Mouse (Mus musculus): ENCODE measurements around the gene Ext2.

DNA sequence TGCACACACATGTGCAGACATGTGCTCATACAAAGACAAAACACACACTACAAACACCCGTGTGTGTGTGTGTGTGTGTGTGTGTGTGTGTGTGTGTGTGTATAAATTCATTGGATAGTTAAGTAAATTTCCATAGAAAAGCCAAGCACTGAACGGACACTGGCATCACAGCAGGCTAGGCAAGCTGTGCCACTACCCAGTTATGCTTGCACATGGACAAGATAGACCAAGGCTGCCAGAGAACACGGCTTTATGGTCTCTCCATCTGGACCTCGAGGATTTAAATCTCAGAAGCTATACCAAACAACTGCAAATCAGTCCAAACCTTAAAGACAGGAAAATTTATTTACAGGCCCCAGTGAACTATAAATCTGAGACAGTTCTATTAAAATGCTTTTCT is 40.2 kb downstream of the Ext2 start:
- TF ChIP-seq POLR2A (IDR thresholded peaks at IDR 0.05; ENCODE audit: insufficient read depth, low read depth, low read length): no peak
- TF ChIP-seq CTCF (IDR thresholded peaks at IDR 0.05; ENCODE audit: insufficient read depth, low read depth, low read length): no peak

Data from olfactory bulb, adult 2 months (tissue).